Mouse (Mus musculus) bone marrow macrophage, adult 2 months (primary cell): ENCODE data around the gene Sidt1. TPM values are rescaled to one million over a fixed set of nuclear protein-coding genes. Genes with fewer than 3 reads are reported as not detected.
A peak's percentile ranks its signal among the peaks of the same experiment; 100 is the strongest.

Experiments
- H3K27ac ChIP-seq: 2 replicates; pipeline ENCODE4 v1.5.1; 2012; ENCODE audit warnings: low read depth, low read length; ENCODE audit not compliant: insufficient read depth
- H3K4me1 ChIP-seq: 2 replicates; pipeline ENCODE4 v1.6.1; 2012; ENCODE audit warnings: low read length; ENCODE audit not compliant: control insufficient read depth, insufficient read depth
- H3K4me3 ChIP-seq: 2 replicates; pipeline ENCODE4 v1.5.1; 2012; ENCODE audit warnings: mild to moderate bottlenecking, low read length, moderate library complexity; ENCODE audit not compliant: insufficient read depth
- CTCF ChIP-seq: IDR thresholded peaks from 2 replicates; pipeline ENCODE4 v1.5.1; 2012; ENCODE audit warnings: low read depth, mild to moderate bottlenecking, low read length, moderate library complexity
- POLR2A ChIP-seq: IDR thresholded peaks from 2 replicates; pipeline ENCODE4 v1.6.1; 2012; ENCODE audit warnings: mild to moderate bottlenecking, low read depth, low read length, borderline replicate concordance
- polyA plus RNA-seq: library from polyadenylated mRNA; stranded (reverse); fragments of >200 nt; gene quantifications from 2 replicates; pipeline ENCODE4 v1.2.4, GENCODE M21; 2012; ENCODE audit not compliant: missing spikeins, insufficient read depth, insufficient read length

The Sidt1 gene
- polyA plus RNA-seq, 1 experiment, result not detected

- Histone ChIP-seq H3K4me3 (no peak overlapping the region), H3K4me1 (peaks cover 6% of the 10 kb centered on the region; the same call in 1 of the 2 replicates), H3K27ac (no peak overlapping the region)
- no peak for TF ChIP-seq CTCF
- no peak for TF ChIP-seq POLR2A
These were observed 116.6 kb downstream of the Sidt1 start for GRCm38 (mm10) chr16:44216417-44216816.

GRCm38 (mm10) chr16:44215513-44215912 lies 117.5 kb downstream of the Sidt1 start:
- no peak overlapping the region for H3K4me3 ChIP-seq
- H3K27ac ChIP-seq, result no peak overlapping the region
- no peak for TF ChIP-seq POLR2A
- TF ChIP-seq CTCF, result no peak
- H3K4me1 ChIP-seq, result no peaks in the 10 kb centered on the region

- no peak overlapping the region for H3K4me3 ChIP-seq
- H3K27ac ChIP-seq, result no peak overlapping the region
- no peak for TF ChIP-seq CTCF
- TF ChIP-seq POLR2A, result no peak
These were observed 120.3 kb downstream of the Sidt1 start for GRCm38 (mm10) chr16:44212703-44213102.

GRCm38 (mm10) chr16:44211054-44211414 lies 122.0 kb downstream of the Sidt1 start:
- Histone ChIP-seq H3K4me1 (no peaks in the 10 kb centered on the region), H3K27ac (no peak overlapping the region), H3K4me3 (no peak overlapping the region)
- no peak for TF ChIP-seq POLR2A
- no peak for TF ChIP-seq CTCF

More at GRCm38 (mm10) chr16:44212703-44213102, 120.3 kb downstream of the Sidt1 start:
- no peaks in the 10 kb centered on the region for H3K4me1 ChIP-seq

GRCm38 (mm10) chr16:44210156-44211053 lies 122.6 kb downstream of the Sidt1 start:
- Histone ChIP-seq H3K4me3 (no peak overlapping the region), H3K27ac (no peak overlapping the region), H3K4me1 (no peaks in the 10 kb centered on the region)
- no peak for TF ChIP-seq CTCF
- TF ChIP-seq POLR2A, result no peak

GRCm38 (mm10) chr16:44205973-44206372 lies 127.0 kb downstream of the Sidt1 start:
- Histone ChIP-seq H3K4me3 (no peak overlapping the region), H3K27ac (no peak overlapping the region), H3K4me1 (no peaks in the 10 kb centered on the region)
- TF ChIP-seq CTCF (no peak), POLR2A (no peak)

- Histone ChIP-seq H3K27ac (no peak overlapping the region), H3K4me3 (no peak overlapping the region), H3K4me1 (peaks cover 8% of the 10 kb centered on the region)
- TF ChIP-seq POLR2A, result no peak
- no peak for TF ChIP-seq CTCF
These were observed 128.7 kb downstream of the Sidt1 start for GRCm38 (mm10) chr16:44204331-44204730.

GRCm38 (mm10) chr16:44200146-44200545 lies 132.8 kb downstream of the Sidt1 start:
- TF ChIP-seq POLR2A (no peak), CTCF (no peak)
- Histone ChIP-seq H3K27ac (no peak overlapping the region), H3K4me1 (peaks cover 18% of the 10 kb centered on the region), H3K4me3 (no peak overlapping the region)

GRCm38 (mm10) chr16:44199066-44199703 lies 133.8 kb downstream of the Sidt1 start:
- peak overlapping the region; percentile 54 for H3K27ac ChIP-seq
- no peak for TF ChIP-seq POLR2A
- no peak for TF ChIP-seq CTCF
- no peak overlapping the region for H3K4me3 ChIP-seq

GRCm38 (mm10) chr16:44190968-44191367 lies 142.0 kb downstream of the Sidt1 start:
- Histone ChIP-seq H3K27ac (no peak overlapping the region), H3K4me1 (peaks cover 7% of the 10 kb centered on the region), H3K4me3 (no peak overlapping the region)
- TF ChIP-seq POLR2A (no peak), CTCF (no peak)

More at GRCm38 (mm10) chr16:44199066-44199703, 133.8 kb downstream of the Sidt1 start:
- peaks cover 18% of the 10 kb centered on the region for H3K4me1 ChIP-seq

Other genes with a start within 250 kb of the Sidt1 start
- gene Atp6v1a, start 193.5 kb downstream of the Sidt1 start, polyA plus RNA-seq, result 244 and 271 TPM in 2 replicates
- 67.2 TPM in 2 replicates for gene Naa50, start 193.4 kb downstream of the Sidt1 start, polyA plus RNA-seq
- gene Usf3, start 159.9 kb downstream of the Sidt1 start, polyA plus RNA-seq, result 13.6 and 18.4 TPM in 2 replicates
- gene Spice1, start 13.9 kb upstream of the Sidt1 start, polyA plus RNA-seq, result 22.5 and 24.1 TPM in 2 replicates
- not detected in 2 replicates for gene Cfap44, start 61.6 kb upstream of the Sidt1 start, polyA plus RNA-seq
- not detected in 2 replicates for gene Boc, start 225.7 kb upstream of the Sidt1 start, polyA plus RNA-seq